Mouse (Mus musculus) midbrain, postnatal 0 days (tissue): ENCODE measurements around the gene Ctnnd2. TPM values are rescaled to one million over a fixed set of nuclear protein-coding genes. Genes with fewer than 3 reads are reported as not detected.

Experiments
- ATAC-seq: fragments of 200-750 bp; cut with Nextera tagmentation; 2 replicates; pipeline ENCODE4 v1.8.0; 2017; ENCODE audit warnings: moderate number of reproducible peaks, mild to moderate bottlenecking, moderate TSS enrichment, moderate library complexity; ENCODE audit not compliant: low FRiP score
- DNase-seq: peaks from one replicate; pipeline ENCODE4 v3.0.0-alpha.2; 2015; ENCODE audit warnings: low spot score
- H3K27ac ChIP-seq: fragments of 300-500 bp; sonication (generic); 2 replicates; pipeline ENCODE4 v1.5.1; 2014; ENCODE audit warnings: low read depth, mild to moderate bottlenecking, low read length, mixed read lengths
- H3K27me3 ChIP-seq: fragments of 300-500 bp; sonication (generic); 2 replicates; pipeline ENCODE4 v1.6.1; 2014; ENCODE audit warnings: low read length, control low read depth, mixed read lengths; ENCODE audit not compliant: insufficient read depth
- H3K36me3 ChIP-seq: fragments of 300-500 bp; sonication (generic); 2 replicates; pipeline ENCODE4 v1.6.1; 2014; ENCODE audit warnings: low read length, control low read depth, mixed read lengths; ENCODE audit not compliant: insufficient read depth
- H3K4me1 ChIP-seq: fragments of 300-500 bp; sonication (generic); 2 replicates; pipeline ENCODE4 v1.6.1; 2014; ENCODE audit warnings: mild to moderate bottlenecking, control low read depth, antibody characterized with exemption, low read length, mixed read lengths; ENCODE audit not compliant: insufficient read depth
- H3K4me2 ChIP-seq: fragments of 300-500 bp; sonication (generic); 2 replicates; pipeline ENCODE4 v1.6.1; 2014; ENCODE audit warnings: low read depth, mild to moderate bottlenecking, low read length, mixed read lengths; ENCODE audit not compliant: poor library complexity, severe bottlenecking
- H3K4me3 ChIP-seq: fragments of 300-500 bp; sonication (generic); 2 replicates; pipeline ENCODE4 v1.5.1; 2014; ENCODE audit warnings: low read depth, mild to moderate bottlenecking, low read length, moderate library complexity
- H3K9ac ChIP-seq: fragments of 300-500 bp; sonication (generic); replicated peaks from 2 replicates; pipeline ENCODE4 v1.6.1; 2014; ENCODE audit warnings: mild to moderate bottlenecking, low read length, moderate library complexity, mixed read lengths; ENCODE audit not compliant: poor library complexity, severe bottlenecking
- H3K9me3 ChIP-seq: fragments of 300-500 bp; sonication (generic); 2 replicates; pipeline ENCODE4 v1.6.1; 2016; ENCODE audit warnings: low read length, control low read depth
- CTCF ChIP-seq: IDR thresholded peaks from 2 replicates; pipeline ENCODE4 v1.5.1; 2016; ENCODE audit warnings: antibody characterized with exemption, mild to moderate bottlenecking
- WGBS: fragments of 180-500 bp; shearing (Covaris S2); extraction: QIAGEN DNeasy Blood & Tissue Kit; methylation state at CpG from one replicate; pipeline ENCODE4 v1.1.7; 2014; 5-methylcytosine and 5-hydroxymethylcytosine counted together
- polyA plus RNA-seq: library from polyadenylated mRNA; unstranded; fragments of >200 nt; fragmentation: Nextera tagmentation; extraction: Ambion mirVana; gene quantifications from 2 replicates; pipeline ENCODE4 v1.2.1, GENCODE M21; 2015
- total RNA-seq: library from RNA; depleted of rRNA; stranded (reverse); fragments of >200 nt; gene quantifications from 2 replicates; pipeline ENCODE4 v1.2.3, GENCODE M21; 2014

Ctnnd2 gene
- total and polyA plus RNA-seq, 2 experiments from 2014 or later, result 89.0 to 178 TPM

GRCm38 (mm10) chr15:30610613-30611012 is 438.2 kb downstream of the Ctnnd2 start:
- H3K27me3 ChIP-seq, result no peaks in the 10 kb centered on the region
- DNase-seq (no peak), ATAC-seq (no peak)
- H3K4me3 ChIP-seq, result no peak overlapping the region
- H3K4me1 ChIP-seq, result no peaks in the 10 kb centered on the region
- no peak for TF ChIP-seq CTCF
- H3K36me3 ChIP-seq, result no peaks in the 10 kb centered on the region
- WGBS, result 87% methylated on average over 7 of the region's 7 CpGs
- H3K4me2 ChIP-seq, result no peak overlapping the region
- no peak overlapping the region for H3K27ac ChIP-seq
- no peak overlapping the region for H3K9ac ChIP-seq
- H3K9me3 ChIP-seq, result no peaks in the 10 kb centered on the region

GRCm38 (mm10) chr15:30615451-30615850 is 443.1 kb downstream of the Ctnnd2 start:
- H3K27ac ChIP-seq, result no peak overlapping the region
- no peaks in the 10 kb centered on the region for H3K36me3 ChIP-seq
- H3K4me2 ChIP-seq, result no peak overlapping the region
- H3K9me3 ChIP-seq, result no peaks in the 10 kb centered on the region
- DNase-seq (peak; percentile 37), ATAC-seq (no peak)
- 49% methylated on average over 7 of the region's 7 CpGs for WGBS
- no peaks in the 10 kb centered on the region for H3K4me1 ChIP-seq
- no peaks in the 10 kb centered on the region for H3K27me3 ChIP-seq
- H3K9ac ChIP-seq, result no peak overlapping the region
- no peak overlapping the region for H3K4me3 ChIP-seq
- no peak for TF ChIP-seq CTCF

- Histone ChIP-seq H3K27me3 (no peaks in the 10 kb centered on the region), H3K36me3 (no peaks in the 10 kb centered on the region), H3K27ac (no peak overlapping the region), H3K9me3 (no peaks in the 10 kb centered on the region), H3K4me1 (no peaks in the 10 kb centered on the region), H3K4me2 (no peak overlapping the region), H3K4me3 (no peak overlapping the region), H3K9ac (no peak overlapping the region)
- WGBS, result 93% methylated on average over 3 of the region's 3 CpGs
- DNase-seq (no peak), ATAC-seq (no peak)
- no peak for TF ChIP-seq CTCF
Observed at GRCm38 (mm10) chr15:30616861-30617260, 444.5 kb downstream of the Ctnnd2 start.

GRCm38 (mm10) chr15:30617932-30618331 is 445.5 kb downstream of the Ctnnd2 start:
- TF ChIP-seq CTCF, result no peak
- ATAC-seq, result no peak
- H3K4me2 ChIP-seq, result no peak overlapping the region

GRCm38 (mm10) chr15:30628524-30628923 is 456.1 kb downstream of the Ctnnd2 start:
- no peak for ATAC-seq
- WGBS, result 29% methylated on average over 3 of the region's 3 CpGs
- Histone ChIP-seq H3K27me3 (no peaks in the 10 kb centered on the region), H3K4me1 (no peaks in the 10 kb centered on the region), H3K4me3 (no peak overlapping the region), H3K36me3 (no peaks in the 10 kb centered on the region), H3K9me3 (no peaks in the 10 kb centered on the region), H3K4me2 (no peak overlapping the region), H3K9ac (no peak overlapping the region), H3K27ac (no peak overlapping the region)
- no peak for DNase-seq
- no peak for TF ChIP-seq CTCF

More at GRCm38 (mm10) chr15:30617932-30618331, 445.5 kb downstream of the Ctnnd2 start:
- no peak for DNase-seq
- Histone ChIP-seq H3K9me3 (no peaks in the 10 kb centered on the region), H3K4me1 (no peaks in the 10 kb centered on the region), H3K4me3 (no peak overlapping the region), H3K27ac (no peak overlapping the region), H3K36me3 (no peaks in the 10 kb centered on the region), H3K9ac (no peak overlapping the region), H3K27me3 (no peaks in the 10 kb centered on the region)
- WGBS, result 54% methylated on average over 2 of the region's 2 CpGs

GRCm38 (mm10) chr15:30632113-30632735 is 459.8 kb downstream of the Ctnnd2 start:
- Histone ChIP-seq H3K27ac (no peak overlapping the region), H3K9ac (no peak overlapping the region), H3K4me3 (no peak overlapping the region), H3K4me2 (no peak overlapping the region), H3K27me3 (no peaks in the 10 kb centered on the region), H3K9me3 (no peaks in the 10 kb centered on the region), H3K36me3 (no peaks in the 10 kb centered on the region), H3K4me1 (peaks cover 6% of the 10 kb centered on the region)
- ATAC-seq (no peak), DNase-seq (no peak)
- 71% methylated on average over 7 of the region's 7 CpGs for WGBS
- no peak for TF ChIP-seq CTCF
